Mouse (Mus musculus): ENCODE data around the gene Azin2.
A peak's percentile ranks its signal among the peaks of the same experiment; 100 is the strongest.

Gene Azin2

GRCm38 (mm10) chr4:128942346-128942745, 19.9 kb downstream of the Azin2 start:
- DNase-seq (ENCODE audit: low spot score in 2 of 2): no peak

- no peak for DNase-seq (ENCODE audit: low spot score in 2 of 2)
Measured at GRCm38 (mm10) chr4:128935595-128935994, 26.6 kb downstream of the Azin2 start.

DNA sequence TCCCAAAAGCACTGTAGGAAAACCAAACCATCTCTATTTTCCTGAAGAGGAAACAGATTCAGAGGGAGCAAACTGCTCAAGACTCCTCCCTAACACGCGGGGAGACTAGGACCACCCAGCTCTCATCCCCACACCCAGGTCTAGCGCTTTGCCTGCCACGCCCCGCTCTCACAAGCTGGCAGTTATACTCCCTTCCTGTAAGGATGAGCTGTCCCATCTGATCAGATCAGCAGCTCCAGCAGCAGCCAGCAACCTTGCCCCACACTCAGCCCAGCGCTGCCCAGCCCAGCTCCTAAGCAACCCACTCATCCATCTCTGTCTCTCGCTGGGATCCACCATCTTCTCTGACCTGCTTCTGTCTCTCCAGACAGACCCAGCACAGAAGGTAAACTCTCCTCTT, 29.5 kb downstream of the Azin2 start:
- no peak for DNase-seq (ENCODE audit: low spot score in 2 of 2)

- DNase-seq (ENCODE audit: low spot score in 2 of 2): peak; percentile 70 to 88
Measured at GRCm38 (mm10) chr4:128924841-128925606, 37.2 kb downstream of the Azin2 start.

DNA sequence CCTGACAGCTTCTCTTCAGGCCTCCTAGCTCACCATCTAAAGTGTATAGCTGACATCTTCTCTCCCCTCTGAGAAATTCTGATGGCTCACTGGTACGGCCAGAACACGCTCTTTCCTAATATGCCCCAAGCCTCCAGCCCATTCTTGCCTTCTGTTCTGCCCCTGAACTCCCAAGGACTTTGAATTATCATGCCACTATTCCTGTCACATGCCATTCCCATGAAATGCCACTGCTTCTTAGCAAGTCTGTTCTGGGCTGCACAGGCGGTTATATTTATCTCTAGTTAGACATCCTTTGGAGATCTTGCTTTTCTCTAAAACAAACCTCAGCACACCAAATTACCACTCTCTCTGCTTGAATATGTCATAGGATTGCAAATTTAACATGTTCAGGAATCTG, 38.6 kb downstream of the Azin2 start:
- no peak for DNase-seq (ENCODE audit: low spot score in 2 of 2)

GRCm38 (mm10) chr4:128919106-128919505, 43.1 kb downstream of the Azin2 start:
- DNase-seq (ENCODE audit: low spot score in 2 of 2): no peak

DNA sequence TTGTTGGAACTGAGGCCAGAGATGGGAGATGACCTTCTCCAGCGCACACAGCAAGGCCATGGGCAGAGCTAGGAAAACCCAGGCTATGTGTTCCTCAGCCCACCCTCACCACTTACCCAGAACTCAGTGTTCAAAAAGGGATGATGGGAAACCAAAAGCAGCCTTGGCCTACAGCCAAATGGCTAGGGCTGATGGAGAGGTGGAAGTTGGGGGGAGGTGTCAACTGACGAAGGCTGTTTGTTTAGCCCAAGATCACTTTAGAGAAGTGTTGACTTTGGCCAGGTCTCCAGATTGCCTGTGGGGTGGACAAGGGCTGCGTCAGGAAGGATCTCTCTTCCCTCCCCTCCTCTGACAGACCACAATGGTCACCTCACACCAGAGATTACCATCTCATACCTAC, 44.1 kb downstream of the Azin2 start:
- DNase-seq (ENCODE audit: low spot score in 2 of 2): no peak

DNA sequence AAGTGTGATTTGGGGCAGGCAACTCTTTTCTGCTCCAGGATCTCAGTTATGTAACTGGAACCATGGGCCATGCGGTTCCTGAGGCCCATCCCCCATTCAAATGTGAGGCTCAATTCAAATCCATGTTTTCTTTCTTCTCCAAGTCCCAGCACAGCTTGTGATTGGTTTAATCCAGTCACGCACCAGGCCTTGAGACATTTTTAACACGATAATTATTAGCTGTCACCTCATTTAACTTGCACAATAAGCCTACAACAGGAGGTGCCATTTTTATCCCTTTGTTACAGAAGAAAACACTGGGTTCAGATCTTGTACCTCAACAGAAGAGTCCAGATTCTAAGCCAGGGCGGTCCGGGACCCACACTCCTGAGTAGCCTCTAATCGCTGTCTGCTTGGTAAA, 44.5 kb downstream of the Azin2 start:
- no peak for DNase-seq (ENCODE audit: low spot score in 2 of 2)

DNA sequence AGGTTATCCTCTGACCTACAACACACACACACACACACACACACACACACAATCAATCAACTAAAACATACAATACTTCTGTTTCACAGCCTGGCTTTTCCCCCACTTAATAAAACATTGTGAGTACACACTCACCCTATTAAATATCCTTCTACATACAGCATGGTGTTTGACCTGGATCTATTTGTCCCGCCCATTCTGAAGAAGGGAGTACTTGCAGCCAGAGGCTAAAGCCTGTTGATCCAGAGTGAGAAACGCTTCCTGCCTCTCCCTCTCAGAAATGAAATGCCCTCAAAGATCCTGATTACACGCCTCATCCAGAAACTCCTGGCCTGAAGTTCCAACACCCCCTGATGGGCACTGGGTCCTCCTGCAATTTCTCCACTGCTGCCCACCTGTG, 45.1 kb downstream of the Azin2 start:
- no peak for DNase-seq (ENCODE audit: low spot score in 2 of 2)

- DNase-seq (ENCODE audit: low spot score in 2 of 2): no peak
Measured at GRCm38 (mm10) chr4:128913794-128914193, 48.4 kb downstream of the Azin2 start.

- DNase-seq (ENCODE audit: low spot score in 2 of 2): no peak
Measured at GRCm38 (mm10) chr4:128912085-128912484, 50.2 kb downstream of the Azin2 start.

DNA sequence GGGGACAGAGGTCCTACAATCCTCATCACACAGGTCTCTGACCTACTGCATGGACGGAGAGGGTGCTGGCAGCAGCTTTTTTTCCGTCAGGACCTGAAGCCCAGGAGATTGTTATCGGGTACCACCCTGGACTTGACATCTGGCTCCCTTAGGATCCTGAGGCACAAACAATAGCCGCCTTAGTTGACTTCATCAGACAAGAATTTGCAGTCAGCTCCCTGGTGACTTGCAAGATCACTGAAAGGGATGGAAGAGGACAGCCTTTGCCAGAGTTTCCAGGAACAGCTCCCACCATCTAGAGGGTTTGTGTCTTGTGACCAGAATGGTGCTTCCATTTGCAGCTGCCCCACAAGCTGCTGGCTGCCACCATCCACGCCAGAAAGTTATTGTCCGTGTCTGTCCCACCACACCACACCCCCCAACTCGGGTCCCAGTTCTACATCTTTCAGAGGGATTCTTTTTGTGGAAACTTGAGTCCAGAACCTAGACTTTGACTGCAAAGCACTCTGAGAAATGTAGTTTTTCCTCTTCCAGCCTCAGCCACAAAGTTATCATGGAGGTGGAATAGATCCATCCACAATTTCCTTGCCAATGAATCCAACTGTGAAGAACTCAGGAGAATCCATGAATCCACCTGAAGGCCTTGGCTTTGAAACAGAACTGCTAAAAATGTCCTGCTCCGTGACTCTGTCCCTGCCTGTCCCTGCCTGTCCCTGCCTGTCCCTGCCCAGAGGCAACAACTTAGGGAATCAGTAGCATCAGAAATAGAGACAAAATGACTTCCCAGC, 51.8 kb downstream of the Azin2 start:
- DNase-seq (ENCODE audit: low spot score in 2 of 2): no peak

GRCm38 (mm10) chr4:128909378-128909831, 52.8 kb downstream of the Azin2 start:
- peak in 1 of 2 experiments; percentile 44 for DNase-seq (ENCODE audit: low spot score in 2 of 2)

DNA sequence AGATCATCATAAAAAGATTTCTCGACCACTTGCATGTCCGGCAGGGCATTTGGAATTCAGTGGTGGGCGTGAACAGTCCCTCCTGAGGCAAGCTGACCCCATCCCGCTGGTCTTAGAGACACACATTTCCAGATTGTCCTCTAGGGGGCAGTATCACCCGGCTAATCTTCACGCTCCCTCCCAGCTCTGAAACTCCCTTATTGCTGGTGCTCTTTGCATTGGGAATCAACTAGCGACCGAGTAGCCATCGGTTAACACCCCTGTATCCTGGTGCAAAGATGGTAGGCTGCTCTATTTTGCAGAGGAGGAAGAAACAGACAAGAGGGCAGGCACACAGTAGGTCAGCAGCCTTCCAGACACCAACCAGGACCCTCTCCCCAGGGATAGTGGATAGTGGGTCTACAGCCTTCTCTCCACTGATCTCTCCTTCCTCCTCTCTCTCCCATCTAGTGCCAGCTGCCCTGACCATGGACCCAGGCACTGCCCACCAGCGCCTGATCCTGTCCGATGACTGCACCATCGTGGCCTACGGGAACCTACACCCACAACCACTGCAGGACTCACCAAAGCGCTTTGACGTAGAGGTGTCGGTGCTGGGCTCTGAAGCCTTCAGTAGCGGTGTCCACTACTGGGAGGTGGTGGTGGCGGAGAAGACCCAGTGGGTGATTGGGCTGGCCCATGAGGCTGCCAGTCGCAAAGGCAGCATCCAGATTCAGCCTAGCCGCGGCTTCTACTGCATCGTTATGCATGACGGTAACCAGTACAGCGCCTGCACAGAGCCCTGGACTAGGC, 53.5 kb downstream of the Azin2 start:
- DNase-seq (ENCODE audit: low spot score in 2 of 2): peak in 1 of 2 experiments; percentile 61

DNA sequence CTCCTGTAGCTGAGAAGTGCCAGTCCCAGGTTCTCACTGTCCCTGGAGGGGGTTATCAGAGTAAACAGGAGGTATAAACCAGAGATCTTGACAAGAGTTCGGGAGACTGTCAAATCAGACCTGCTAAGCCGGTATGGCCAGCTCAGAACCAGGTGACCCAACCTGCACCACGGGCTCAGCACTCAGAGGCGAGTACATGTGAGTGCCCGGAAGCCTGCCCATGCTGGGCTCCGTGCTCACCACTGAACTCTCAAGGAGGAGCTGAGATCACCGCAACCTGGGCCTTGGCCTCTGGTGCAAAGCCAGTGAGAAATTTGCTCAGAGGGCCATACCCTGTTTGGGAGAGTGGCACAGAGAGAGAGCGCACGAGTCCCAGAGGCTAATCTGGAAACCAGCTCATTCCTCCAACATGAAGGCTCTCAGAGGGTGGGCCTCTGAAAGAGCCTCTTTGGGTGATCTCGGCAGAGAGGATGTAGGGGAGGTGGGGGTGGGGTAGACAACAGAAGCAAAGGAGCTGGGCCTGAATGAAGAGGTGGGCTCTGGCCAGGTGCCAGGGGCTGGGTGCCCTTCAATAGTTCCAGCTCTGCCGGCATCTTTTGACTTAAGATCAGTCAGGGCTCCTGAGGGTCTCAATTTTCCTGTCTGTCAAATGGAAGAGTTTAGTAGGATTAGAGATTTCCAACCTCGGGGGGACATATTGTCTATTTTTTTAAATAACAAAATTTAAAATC, 54.8 kb downstream of the Azin2 start:
- no peak for DNase-seq (ENCODE audit: low spot score in 2 of 2)

DNA sequence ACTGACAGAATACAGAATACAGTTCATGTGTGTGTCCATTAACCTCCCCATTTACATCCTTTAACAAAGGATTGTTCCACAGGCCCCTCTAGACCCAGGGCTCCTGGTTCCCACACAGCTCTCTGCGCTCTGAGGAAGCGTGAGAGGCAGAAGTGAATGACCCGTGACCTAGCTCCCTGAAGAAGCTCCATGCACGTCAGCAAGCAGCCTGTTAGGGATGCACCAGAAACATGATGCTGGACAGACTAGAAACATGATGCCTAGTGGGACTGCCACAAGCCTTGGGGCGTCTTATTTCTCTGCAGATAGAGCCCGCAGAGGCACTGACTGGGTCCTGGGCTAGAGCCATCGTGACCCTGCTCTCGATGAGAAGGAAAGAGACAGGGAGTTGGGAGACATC, 55.5 kb downstream of the Azin2 start:
- DNase-seq (ENCODE audit: low spot score in 2 of 2): no peak

GRCm38 (mm10) chr4:128905251-128905650, 57.0 kb downstream of the Azin2 start:
- no peak for DNase-seq (ENCODE audit: low spot score in 2 of 2)

DNA sequence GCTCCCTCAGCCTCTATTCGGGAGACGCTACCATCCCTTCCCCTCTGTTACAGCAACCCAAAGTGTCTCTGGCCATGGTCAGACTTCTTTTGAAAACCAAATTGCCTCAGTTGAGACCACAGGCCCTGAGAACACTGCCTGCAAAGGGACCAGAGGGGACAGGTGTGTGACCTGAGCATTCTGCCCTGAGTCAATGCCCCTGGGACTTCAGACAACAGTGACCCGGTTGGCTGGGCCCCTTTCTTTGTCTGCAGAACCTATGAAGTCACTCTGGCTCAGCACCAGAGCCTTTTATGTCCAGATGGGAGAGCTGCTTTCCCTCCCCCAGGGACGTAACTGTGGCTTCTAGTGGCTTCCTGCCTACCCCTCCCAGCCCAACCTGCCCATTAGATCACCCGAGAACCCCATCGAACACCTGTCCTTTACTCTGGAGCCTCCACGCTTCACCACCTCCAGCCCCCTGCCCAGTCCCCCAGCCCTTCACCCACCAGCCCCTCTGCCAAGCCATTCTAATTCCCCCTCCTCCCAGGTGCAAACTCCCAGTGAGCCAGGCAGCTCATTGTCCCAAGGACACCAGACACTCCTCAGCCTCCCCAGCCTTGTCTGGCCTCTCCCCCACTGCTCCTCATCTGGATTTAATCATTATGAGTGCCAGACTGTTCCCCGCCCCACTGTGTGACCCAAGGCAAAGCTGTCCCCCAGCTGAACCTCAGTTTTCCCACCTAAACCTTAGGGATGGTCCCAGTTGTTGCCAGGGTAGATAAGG, 58.0 kb downstream of the Azin2 start:
- DNase-seq (ENCODE audit: low spot score in 2 of 2): no peak

DNA sequence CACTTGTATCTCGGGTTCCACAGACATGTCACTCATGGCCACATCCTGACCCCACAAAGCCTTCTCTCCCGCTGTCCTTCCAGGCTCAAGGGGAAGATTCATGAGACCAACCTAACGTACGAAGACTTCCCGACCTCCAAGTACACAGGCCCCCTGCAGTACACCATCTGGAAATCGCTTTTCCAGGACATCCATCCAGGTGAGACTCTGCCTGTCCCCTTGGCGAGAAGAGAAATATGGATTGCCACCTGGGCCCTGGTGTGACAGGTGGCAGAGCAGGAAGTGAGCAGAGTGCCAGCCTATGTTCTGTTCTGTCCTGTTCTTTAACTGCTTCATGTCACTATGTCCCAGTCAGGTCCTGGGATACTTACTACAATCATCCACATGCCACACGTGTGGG, 59.9 kb downstream of the Azin2 start:
- DNase-seq (ENCODE audit: low spot score in 2 of 2): no peak

GRCm38 (mm10) chr4:128900484-128900883, 61.8 kb downstream of the Azin2 start:
- DNase-seq (ENCODE audit: low spot score in 2 of 2): no peak

DNA sequence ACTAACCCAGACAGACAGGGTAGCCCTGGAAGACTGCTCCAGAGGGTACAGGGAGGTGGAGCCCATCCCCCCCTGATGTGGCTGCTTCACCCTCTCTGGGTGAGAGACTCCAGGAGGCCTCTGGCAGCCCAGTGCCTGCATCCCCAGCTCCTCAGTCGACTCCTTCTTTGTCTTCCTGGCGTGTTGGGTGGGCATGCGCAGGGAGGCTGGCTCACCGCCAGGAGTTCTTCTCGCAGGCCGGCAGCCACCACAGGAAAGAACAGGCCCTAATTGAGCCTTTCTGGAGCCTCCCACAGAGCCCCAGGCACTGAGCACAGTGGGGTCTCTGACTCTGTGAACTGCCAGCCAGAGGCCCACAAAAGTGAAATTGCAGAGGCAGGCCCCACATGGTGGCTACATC, 62.9 kb downstream of the Azin2 start:
- peak; percentile 77 to 87 for DNase-seq (ENCODE audit: low spot score in 2 of 2)

Data from cerebellum, postnatal 4 days (tissue).